Mouse (Mus musculus): Measurements from ENCODE around the gene Ngef.

The Ngef gene

DNA sequence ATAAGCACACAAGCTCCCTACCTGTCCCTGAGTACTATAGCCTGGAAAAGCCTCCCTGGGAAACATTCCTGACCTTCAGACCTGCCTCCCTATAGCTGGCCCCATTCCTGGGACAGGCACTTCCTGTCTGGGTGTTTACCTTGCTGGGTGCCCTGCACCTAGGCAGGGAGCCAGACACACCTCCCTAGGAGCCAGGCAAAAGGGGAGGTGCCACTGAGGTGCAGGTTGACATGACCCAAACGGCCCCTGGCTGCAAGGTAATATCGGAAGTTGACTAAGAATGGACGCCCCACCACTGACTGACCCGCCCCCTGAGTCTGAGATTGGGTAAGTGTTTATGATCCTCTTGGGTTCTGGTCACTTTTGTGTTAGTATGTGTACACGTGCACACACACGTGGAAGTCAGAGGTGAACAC, at the start of gene Ngef:
Ngef (minus strand) TSS at position 71 of the 416 bp plus-strand sequence.
- peak; percentile 90 for DNase-seq (ENCODE audit: low spot score)

DNA sequence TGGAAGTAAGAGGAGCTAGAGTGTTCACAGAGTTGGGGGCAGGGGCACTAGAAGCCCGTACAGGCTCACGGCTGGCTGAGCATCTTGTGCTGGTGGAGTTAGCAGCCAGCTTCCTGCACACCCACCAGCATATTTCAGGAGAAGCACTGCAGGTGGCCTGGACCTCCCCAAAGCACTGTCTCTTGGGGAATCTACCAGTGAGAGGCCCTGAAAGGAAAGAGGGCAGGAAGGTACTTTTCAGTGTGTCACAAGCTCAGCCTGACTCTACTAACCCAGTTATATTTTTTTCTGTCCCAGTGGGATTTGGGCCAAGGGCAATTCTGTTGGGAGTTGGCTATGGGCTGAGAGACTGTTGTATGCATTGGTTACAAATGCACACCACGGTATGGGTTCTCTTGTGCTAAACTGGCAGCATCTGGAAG, 48.2 kb upstream of the Ngef start:
- DNase-seq (ENCODE audit: low spot score), result no peak

DNA sequence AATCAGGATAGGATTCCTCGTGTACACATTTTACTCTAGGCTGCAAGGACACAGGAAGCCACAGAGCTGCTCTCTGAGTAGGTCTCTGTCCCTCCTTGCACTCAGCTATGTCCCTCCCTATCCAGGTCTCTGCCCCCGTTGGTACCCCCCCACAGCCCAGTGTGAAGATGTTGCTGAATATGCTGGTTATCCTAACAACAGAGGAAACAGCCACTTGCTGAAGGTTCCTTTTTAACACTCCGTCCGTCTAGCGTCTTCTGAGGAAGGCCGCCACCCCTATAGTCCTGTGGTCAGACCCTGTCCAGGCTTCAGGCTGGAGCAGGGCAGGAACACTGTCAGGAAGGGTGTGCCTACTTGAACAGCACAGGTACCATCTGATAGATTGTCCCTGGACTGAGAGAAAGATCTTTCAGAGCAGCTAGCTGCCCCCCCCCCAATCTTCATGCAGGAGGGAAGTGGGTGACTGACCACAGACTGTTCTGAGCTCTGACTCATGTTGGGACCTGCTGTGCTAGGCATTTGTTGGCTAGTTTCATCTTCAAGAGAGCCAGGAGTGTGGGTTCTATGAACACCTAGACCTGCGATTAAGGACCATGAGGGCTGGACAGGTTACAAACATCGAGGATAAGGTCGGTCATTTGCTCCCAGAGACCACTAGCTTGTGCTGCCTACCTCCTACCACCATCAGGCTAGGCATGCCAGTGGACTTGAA, 47.6 kb upstream of the Ngef start:
- DNase-seq (ENCODE audit: low spot score), result no peak

DNA sequence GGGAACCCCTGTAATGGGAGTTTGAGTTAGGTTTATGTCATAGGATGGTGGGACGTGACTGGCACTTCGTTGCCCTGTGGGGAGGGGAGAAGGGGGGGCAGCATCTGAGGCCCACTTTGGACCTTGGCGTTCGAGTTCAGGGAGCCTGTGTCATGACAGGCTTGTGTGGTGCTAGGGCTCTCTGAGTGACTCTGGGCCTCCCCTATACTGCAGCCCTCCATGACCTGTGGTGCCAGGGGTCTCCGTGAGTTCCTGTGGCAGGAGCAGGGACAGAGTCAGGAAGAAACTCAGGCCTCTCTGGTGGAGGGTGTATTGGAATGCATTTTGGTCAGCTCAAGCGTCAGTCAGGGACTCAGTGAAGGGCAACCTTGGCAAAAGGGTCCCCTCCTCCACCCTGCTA, 47.0 kb upstream of the Ngef start:
- no peak for DNase-seq (ENCODE audit: low spot score)

DNA sequence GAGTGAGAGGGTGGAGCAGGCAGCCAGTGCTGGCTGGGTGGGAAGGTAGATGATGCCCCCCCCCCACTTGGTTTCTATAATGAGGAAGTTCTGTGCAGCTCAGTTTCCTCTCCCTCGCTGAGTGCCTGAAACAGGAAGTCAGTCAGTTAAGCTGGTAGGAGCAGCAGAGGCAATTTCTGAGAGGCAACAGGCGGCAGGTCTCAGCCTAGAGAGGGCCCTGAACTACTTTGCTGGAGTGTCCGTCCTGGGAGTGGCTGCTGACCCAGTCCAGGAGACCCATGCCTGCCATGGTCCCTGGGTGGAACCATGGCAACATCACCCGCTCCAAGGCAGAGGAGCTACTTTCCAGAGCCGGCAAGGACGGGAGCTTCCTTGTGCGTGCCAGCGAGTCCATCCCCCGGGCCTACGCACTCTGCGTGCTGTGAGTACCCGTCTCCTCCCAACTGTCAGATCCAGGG, 46.6 kb upstream of the Ngef start, which contains the start of gene Inpp5d:
Inpp5d (plus strand) TSS at position 102 of the 458 bp plus-strand sequence.
- DNase-seq (ENCODE audit: low spot score), result peak; percentile 75

DNA sequence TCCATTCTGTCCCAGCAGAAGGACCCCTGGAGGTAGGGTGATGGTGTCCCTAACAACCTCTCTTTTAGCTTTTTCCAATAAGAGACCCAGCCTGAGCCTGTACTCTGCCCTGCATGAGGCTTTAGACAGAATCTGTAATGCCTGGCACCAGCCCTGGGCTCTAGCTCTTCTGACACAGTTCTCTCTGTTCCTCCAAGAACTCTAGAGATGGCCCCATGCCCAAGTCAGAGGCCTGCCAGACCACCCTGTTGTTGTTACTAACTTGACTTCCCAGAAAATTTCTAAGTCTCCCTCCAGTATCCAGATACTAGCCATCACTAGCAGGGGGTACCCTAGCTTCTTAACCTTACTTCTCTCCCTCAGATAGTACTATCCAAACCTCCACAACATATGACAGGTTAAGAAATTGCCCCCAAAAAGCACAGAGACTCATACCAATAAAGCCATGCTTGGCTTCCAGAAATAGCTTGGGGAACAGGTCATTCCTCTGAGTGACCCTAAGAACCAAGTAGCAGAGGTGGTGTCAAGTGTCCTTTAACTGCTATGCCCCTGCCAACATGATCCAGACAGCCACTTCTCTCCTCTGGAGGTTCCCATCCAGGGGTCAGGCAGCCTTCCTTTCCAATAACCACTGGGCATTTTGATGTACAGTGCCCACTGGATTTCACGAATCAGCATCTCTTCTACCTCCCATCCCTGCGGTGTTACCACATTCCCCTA, 41.1 kb upstream of the Ngef start:
- no peak for DNase-seq (ENCODE audit: low spot score)

DNA sequence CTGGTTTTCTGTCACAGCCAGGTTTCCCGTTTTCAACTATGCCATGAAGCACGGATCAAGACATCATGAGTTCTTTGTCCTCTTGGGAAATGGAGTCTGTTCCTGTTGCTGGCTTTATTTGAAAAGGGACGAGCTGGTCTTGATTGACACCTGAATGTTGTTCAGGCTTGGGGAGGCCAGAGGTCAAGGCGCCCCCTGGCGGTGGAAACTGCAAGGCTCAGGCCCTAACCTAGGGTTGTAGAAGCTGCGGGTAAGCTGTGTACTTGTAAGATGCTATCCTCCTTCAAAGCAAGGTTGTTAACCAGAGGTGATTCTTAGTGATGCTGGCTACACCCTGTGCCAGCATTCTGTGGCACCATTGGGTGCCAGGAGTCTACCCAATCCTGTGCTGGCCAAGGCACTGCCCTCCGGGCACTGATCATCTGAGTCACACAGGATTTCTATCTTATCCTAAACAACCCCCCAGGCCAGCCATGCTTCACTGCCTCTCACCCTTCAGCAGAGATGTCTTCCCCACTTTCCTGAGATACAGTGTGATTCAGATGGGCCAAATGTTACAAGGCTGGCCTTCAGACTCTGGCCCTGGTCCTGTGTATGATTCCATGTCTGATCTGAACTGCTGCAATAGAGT, 34.9 kb upstream of the Ngef start:
- DNase-seq (ENCODE audit: low spot score), result peak; percentile 81

DNA sequence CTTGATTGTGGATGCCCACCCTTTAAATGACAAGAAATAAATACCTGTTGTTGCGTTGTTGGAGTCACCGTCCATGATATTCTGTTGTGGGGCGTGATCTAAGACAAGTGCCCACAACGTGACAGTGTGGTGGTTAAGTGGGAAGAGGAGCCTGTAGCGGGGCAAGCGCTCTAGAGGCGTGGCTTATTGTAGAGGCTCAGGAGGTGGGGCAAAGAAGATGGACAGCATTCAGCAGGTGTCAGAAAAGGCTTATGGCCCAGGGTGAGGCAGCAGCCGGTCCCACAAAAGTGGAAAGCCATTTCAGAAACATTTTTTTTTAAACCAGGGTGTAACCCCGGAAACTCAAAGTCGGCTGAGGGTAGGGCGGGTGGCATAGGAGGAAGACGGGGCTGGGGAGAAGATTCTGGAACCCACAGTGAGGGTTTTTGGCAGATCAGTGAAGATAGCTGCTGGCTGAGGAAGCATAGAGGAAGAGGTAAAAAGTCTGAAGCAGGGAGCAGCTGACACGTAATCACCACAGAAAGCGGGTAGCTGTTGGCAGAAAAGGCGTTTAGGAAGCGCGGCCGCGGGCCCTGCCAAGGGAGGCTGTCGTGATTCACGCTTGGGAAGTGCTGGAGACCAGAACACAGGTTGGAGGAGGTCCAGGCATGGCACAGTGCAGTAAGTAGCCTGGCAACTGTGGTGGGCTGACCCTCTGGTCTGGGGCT, 33.9 kb upstream of the Ngef start:
- no peak for DNase-seq (ENCODE audit: low spot score)

DNA sequence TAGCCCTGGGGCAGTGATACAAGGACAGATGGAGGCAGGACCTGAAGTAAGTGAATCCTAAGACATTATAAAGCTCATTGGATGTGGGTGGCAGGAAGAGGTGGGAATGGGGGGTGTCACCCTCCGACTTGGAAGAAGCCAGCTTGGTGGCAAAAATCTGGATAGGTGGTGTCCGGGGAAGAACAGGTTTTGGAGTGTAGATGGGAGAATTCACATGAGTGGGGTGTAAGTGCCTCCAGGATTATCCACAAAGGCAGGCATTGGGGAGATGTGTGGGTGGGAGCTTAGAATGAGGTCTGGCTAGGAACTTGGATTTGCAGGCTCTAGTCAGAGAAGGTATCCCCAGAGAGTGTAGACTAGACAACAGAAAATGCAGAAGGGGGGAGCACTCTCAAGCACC, 31.6 kb upstream of the Ngef start:
- DNase-seq (ENCODE audit: low spot score), result no peak

DNA sequence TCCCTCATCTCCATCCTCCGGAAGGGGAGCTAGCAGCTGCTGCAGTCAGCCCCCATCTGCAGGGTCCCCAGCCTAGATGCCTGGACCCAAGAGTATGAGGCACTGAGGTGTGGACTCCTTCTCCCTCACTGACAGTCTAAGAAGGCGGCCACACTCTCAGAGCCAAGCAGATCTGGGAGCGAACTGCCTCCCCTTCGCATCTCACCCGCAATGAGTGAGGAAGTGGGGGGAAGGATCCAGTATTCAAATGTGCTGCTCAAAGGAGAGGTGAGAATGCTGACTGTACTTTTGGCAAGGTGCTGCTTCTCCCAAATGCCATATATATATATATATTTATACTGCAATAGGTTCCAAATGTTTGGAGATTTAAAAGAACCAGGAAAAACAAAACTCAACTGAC, 29.7 kb upstream of the Ngef start:
- DNase-seq (ENCODE audit: low spot score), result no peak

DNA sequence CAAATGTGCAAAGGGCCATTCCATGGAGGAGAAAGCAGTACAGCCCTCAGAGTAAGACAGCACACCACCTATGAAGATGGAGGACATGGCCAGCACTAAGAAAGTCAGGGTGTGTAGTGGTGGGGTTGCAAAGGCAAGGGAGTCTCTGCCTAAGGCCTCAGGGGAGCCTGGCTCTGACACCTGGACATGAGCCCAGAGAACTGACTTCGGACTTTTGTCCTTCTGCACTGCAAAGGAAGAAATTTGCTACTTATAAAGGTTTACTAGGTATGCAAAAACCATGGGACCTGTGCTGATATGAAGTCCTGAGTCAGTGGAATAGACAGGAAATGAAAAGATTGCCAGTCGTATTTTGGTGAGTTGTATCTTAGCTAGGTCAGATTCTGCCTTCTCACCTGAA, 28.1 kb upstream of the Ngef start:
- DNase-seq (ENCODE audit: low spot score), result no peak

DNA sequence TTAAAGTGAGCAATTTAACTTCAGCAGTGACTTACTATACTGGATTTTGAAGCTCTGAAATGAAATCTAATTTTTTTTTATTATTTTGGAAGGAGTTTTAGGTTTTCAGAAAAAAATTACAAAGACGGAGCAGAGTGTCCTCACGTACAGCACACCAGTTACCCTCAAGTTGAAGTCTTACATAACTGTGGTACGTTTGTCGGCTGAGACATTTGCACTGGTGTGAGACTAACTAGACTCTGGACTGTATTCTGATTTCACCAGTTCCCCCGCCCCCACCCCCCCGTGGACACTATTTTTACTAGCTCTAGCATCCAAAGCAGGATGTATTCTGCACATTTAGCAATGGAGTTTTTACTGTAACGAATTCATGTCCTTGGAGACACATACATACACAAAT, 26.9 kb upstream of the Ngef start:
- DNase-seq (ENCODE audit: low spot score), result no peak

DNA sequence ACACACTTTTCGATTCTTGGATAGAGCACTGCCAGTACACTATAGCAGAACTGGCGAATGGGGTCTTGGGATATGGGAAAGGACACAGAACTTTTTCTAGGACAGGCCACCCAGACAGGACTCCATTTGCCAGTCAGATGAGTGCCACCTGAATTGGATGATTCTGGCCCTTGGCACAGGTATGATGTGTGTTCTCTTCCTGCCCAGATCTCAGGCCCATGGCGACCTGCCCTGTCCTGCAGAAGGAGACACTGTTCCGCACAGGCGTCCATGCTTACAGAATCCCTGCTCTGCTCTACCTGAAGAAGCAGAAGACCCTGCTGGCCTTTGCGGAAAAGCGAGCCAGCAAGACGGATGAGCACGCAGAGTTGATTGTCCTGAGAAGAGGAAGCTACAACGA, 21.0 kb upstream of the Ngef start:
- no peak for DNase-seq (ENCODE audit: low spot score)

DNA sequence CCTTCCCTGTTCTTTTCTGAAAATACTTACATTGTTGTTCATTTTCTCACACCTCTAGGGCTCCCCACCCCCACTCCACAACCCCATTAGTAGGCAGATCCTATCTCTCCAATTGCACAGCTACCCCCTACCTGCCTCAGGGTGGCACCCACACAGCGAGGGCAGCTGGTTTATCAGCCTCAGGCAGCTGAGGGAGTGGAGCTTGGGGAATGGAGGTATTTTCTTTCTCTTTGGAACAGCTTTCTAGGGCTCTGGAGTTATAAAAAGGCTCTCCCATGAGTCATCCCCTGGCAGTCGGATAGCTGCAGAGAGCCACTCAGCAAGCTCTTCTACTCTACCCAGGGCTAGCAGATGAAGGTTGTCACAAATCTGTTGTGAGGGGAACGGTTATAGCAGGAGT, 20.6 kb upstream of the Ngef start:
- DNase-seq (ENCODE audit: low spot score), result no peak

DNA sequence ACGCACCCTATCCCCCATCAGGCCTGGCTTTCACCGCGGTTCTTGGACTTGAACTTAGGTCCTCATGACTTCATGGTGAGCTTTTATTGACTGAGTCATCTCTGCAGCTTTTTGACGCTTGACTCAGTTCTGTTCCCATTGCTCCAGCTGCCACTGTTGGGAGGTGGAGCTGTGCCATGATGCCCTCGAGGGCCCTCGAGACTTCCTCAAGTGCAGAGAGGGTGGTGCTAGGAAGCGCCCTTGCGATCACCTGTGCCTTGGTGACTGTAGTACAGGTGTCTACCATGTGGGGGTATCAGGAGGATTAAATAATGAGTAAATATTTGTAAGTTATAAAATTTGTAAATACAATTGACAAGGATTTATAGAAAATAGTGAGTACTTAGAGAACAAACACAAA, 16.3 kb upstream of the Ngef start:
- peak; percentile 60 for DNase-seq (ENCODE audit: low spot score)

DNA sequence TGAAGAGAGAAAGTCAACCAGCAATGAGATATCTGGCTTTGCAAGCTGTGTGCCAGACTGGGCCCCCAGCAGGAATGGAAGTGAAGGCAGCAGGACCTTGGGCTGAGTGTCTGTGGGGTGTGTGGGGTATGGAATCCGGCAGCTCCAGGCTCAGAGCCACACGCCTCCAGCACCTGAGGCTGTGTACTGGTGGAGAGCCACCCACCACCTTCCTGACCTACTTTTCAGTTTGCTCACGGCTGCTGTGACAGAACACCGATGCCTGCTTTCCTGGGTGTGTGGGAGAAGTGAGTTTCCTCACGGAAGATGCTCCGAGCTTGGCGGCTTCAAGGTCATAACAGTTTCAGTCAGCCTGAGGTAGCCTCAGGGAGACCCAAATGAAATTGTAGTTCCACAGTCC, 15.5 kb upstream of the Ngef start:
- DNase-seq (ENCODE audit: low spot score), result no peak

DNA sequence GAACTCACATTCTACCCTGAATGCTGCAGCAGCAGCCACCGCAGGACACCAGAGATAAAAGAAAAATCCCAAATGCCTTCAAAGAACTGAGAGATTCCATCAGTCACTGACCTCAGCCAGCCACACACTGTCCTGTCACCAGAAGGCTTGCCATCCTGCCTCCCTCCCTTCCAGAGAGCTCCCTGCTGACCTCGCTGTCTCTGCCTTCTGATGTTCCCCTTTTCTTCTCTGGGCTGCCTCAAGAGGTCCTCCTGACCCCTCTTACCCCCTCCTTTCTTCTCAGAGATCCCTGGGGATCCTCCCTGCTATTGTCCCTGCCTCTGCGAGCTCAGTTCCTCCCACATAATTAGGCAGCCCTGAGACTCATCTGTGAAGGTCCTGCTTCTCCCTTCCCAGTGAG, 7.2 kb upstream of the Ngef start:
- no peak for DNase-seq (ENCODE audit: low spot score)

DNA sequence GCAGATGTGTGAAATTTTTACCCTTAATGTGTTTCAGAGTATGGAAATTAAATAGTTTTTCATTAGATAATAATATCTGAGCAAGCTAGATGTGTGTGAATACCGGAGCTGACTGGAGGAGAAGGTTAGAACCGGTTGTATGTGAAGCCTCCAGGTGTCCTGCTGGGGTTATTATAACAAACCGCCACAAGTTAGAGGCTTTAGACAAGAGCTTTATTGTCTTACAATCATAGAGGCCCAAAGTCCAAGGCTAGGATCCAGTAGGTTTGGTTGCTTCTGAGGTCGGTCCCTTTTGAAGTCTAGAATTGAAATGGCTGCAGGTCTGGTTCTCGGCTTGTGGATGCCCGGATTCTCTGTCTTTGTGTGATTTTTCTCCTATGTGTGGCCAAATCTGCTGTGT, 5.3 kb upstream of the Ngef start:
- no peak for DNase-seq (ENCODE audit: low spot score)

DNA sequence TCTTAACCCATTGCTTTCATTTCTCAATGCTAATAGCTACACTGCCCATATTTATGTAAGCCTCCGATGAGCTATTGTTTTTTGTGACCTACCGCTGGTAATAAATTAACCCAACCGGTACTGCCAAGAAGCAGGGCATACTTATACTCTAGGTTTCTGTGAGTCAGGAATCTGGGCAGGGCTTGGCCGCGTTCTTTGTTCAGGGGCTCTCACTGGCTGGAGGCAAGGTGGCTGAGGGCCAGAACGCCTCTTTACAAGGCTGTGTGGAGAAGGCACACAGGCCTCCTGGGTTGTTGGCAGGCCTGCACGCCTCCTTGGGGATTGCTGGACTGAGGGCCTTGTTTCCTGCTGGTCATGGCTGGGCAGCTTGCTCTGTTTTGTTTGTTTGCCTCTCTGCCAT, 1.1 kb upstream of the Ngef start:
- peak; percentile 91 for DNase-seq (ENCODE audit: low spot score)

DNA sequence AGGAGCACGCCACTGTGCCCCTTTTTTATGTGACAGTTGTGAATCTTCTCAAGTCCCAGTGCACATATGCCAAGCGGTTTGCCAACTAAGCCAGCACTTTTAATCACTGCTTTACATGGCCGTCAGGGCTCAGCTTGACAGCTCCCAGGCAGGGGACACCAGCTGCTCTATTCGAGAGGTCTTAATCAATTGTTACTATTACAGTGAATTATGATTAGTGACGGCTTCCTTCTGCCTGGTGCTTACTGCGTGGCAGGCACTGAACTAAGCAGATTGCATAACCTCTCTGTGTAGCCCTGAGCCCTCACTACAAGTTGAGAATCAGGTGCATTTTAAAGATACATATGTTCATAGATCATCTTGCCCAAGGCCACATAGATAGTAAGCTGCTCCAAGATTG, 683 bp upstream of the Ngef start:
- peak; percentile 21 for DNase-seq (ENCODE audit: low spot score)

DNA sequence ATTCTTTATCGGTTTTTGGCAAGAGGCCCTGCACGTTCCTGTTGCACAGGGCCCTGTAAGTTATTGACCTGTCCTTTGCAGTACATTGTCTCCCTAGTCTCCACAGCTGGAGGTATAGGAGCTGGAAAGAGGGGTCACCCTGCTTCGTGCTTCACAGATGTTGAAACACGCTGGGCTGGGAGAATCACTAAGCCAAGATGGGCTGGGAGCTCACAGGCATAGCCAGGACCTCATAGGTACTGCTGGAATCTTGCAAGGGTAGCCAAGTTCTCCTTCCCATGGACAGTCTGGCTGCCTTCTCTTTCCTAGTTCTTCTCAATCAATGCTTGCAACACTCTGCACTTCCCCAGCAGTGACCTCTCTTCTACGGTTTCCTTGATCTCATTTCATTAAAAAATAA, 409 bp downstream of the Ngef start:
- DNase-seq (ENCODE audit: low spot score), result no peak

DNA sequence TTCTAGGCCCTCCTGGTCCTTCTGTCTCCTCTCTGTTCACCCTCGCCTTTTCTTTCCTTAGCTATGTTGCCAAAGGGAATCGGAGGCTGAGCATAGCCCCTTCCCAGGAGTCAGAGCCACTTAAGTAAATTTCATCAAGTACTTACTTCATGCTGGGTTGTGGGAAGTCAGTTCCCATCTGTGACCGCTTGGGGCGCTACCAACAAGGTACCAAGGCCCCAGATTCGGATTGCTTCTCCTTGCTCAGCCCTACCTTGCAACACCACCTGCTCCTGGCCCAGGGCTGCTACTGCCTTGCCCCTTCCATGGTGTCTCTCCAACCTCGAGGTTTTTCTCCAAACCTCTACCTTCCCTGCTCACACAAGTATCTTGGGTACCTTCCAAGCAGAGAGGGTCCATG, 5.3 kb downstream of the Ngef start:
- DNase-seq (ENCODE audit: low spot score), result no peak

DNA sequence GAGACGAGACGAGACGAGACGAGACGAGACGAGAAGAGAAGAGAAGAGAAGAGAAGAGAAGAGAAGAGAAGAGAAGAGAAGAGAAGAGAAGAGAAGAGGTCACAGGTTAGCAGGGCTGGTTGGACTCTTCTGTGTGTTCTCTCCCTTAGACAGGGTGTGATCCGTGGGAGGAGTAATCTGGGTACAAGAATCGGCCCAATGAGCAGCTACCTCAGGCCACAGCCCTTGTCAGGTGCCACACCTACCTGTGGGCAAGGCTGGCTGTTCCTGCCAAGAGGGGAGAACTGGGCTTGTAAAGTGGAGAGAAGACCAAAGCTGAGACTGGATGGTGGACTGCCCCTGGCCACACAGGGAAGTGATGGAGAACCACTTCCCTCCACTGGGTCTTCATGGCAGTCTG, 7.9 kb downstream of the Ngef start:
- DNase-seq (ENCODE audit: low spot score), result no peak
